Mouse (Mus musculus): ENCODE measurements at regions not wholly inside any gene's neighbourhood (a gene's known extent, or its start where the extent isn't known, plus 50 kb on each side); places are given as distances from the start of the nearest gene placed in this dataset.

DNA sequence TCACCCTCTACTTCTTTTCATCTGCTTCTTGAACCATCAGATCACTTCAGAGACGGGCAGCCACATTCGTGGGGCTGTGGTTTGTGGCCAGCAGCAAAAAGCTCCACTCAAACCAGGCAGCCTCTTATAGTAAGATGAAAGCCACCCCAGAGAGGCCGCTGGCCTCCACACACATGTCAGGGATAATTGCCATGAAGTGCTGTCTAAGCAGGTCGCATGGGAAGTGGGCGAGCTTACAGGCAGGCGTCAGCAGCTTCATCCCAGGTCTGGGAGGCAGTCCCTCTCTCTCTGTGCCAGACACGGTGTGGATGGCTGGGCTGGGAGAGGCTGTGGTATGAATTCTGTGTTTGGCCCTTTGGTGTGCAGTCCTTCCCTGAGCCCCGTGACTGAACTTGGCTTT, 358.4 kb upstream of the Kcnab2 start:
- no peaks in the 10 kb centered on the region for H3K27me3 ChIP-seq (replicated peaks)
- no peak overlapping the region for H3K9ac ChIP-seq (ENCODE audit: insufficient read depth, low read depth)
- no peaks in the 10 kb centered on the region for H3K79me2 ChIP-seq (replicated peaks; ENCODE audit: control insufficient read depth, extremely low read depth, insufficient read depth, poor library complexity, severe bottlenecking)
- H3K36me3 ChIP-seq (replicated peaks in 1 of 2; ENCODE audit: control insufficient read depth in 1 of 2, insufficient read depth in 1 of 2, low read length in 1 of 2), result no peaks in the 10 kb centered on the region
- in situ Hi-C loops (cut with MboI; ENCODE audit: low pct_ligation_motif_present, low pct_unique_long_range_greater_than_20kb, low sequenced_read_pairs) (no loop called here), dilution Hi-C loops (cut with MboI; ENCODE audit: extremely low pct_ligation_motif_present, extremely low pct_unique_long_range_greater_than_20kb, low sequenced_read_pairs) (no loop called here)
- no peak for DNase-seq (ENCODE audit: extremely low read depth)
- no peak overlapping the region for H3K4me2 ChIP-seq (ENCODE audit: insufficient read depth, low read depth, poor library complexity, severe bottlenecking)
- TF ChIP-seq MEF2A (IDR thresholded peaks at IDR 0.05; ENCODE audit: borderline replicate concordance, low read depth, low read length) (no peak), USF1 (IDR thresholded peaks at IDR 0.05; ENCODE audit: low read depth, low read length) (no peak)
- no peaks in the 10 kb centered on the region for H3K4me1 ChIP-seq (ENCODE audit: control insufficient read depth in 1 of 2, insufficient read depth in 2 of 2)
- peaks cover 96% of the 10 kb centered on the region for H3K9me3 ChIP-seq (replicated peaks; ENCODE audit: low read length)
- no peak overlapping the region for H3K27ac ChIP-seq (ENCODE audit: insufficient read depth, low read depth)
- no peak overlapping the region for H3K4me3 ChIP-seq (replicated peaks in 1 of 3; ENCODE audit: low read depth in 2 of 3, low read length in 2 of 3, poor library complexity in 1 of 3)

DNA sequence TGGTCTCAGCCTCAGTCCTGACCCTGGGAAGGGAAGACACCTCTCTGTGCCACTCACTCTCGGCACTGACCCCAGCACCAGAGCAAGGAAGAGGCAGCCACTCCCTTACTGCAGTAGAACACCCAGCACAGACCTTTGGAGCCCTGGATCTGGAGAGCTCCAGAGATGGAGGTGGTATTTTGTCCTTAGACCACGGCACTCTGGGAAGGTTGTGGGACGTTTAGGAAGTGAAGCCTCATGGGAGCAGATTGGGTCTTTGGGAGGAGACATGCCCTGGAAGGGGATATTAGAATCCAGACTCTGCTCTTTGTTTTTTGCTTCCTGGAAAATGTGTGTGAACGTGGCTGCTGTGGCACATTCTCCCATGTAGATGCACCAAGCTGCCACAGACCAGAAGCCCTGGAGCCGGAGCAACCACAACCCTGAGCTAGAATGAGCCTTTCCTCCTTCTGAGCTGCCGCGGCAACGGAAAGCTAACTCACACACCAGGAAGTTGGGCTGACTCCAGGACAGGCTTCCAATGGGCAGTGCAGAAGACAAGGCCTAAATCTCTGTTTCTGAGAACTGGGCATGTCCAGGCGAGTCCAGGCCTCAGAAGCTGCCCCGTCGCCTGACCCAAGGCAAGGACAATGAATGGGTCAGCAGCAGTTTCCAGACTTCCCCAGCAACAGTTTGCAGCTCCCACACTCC, 356.9 kb upstream of the Kcnab2 start:
- no peak overlapping the region for H3K9ac ChIP-seq (ENCODE audit: insufficient read depth, low read depth)
- dilution Hi-C loops (cut with MboI; ENCODE audit: extremely low pct_ligation_motif_present, extremely low pct_unique_long_range_greater_than_20kb, low sequenced_read_pairs), result no loop called here
- no peaks in the 10 kb centered on the region for H3K79me2 ChIP-seq (replicated peaks; ENCODE audit: control insufficient read depth, extremely low read depth, insufficient read depth, poor library complexity, severe bottlenecking)
- no peak overlapping the region for H3K4me3 ChIP-seq (replicated peaks in 1 of 3; ENCODE audit: low read depth in 2 of 3, low read length in 2 of 3, poor library complexity in 1 of 3)
- no peaks in the 10 kb centered on the region for H3K36me3 ChIP-seq (replicated peaks in 1 of 2; ENCODE audit: control insufficient read depth in 1 of 2, insufficient read depth in 1 of 2, low read length in 1 of 2)
- no peak for TF ChIP-seq MXI1 (IDR thresholded peaks at IDR 0.05; ENCODE audit: low read depth, low read length)
- TF ChIP-seq POLR2A (IDR thresholded peaks at IDR 0.05; ENCODE audit: low read depth, low read length), result no peak
- no peak for TF ChIP-seq RAD21 (IDR thresholded peaks at IDR 0.05; ENCODE audit: low read depth, low read length)
- no peak for TF ChIP-seq TCF12 (IDR thresholded peaks at IDR 0.05; ENCODE audit: low read depth, low read length)
- no peak for TF ChIP-seq MEF2A (IDR thresholded peaks at IDR 0.05; ENCODE audit: borderline replicate concordance, low read depth, low read length)
- TF ChIP-seq TBP (conservative IDR thresholded peaks at IDR 0.05; ENCODE audit: low read depth, low read length), result no peak
- no peak for TF ChIP-seq E2F4 (IDR thresholded peaks at IDR 0.05; ENCODE audit: insufficient replicate concordance, low read depth, low read length)
- TF ChIP-seq SMC3 (IDR thresholded peaks at IDR 0.05; ENCODE audit: low read depth, low read length), result no peak
- in situ Hi-C loops (cut with MboI; ENCODE audit: low pct_ligation_motif_present, low pct_unique_long_range_greater_than_20kb, low sequenced_read_pairs), result no loop called here
- no peaks in the 10 kb centered on the region for H3K4me1 ChIP-seq (ENCODE audit: control insufficient read depth in 1 of 2, insufficient read depth in 2 of 2)
- no peaks in the 10 kb centered on the region for H3K27me3 ChIP-seq (replicated peaks)
- peaks cover 96% of the 10 kb centered on the region for H3K9me3 ChIP-seq (replicated peaks; ENCODE audit: low read length)
- DNase-seq (ENCODE audit: extremely low read depth), result no peak
- H3K4me2 ChIP-seq (ENCODE audit: insufficient read depth, low read depth, poor library complexity, severe bottlenecking), result no peak overlapping the region
- H3K27ac ChIP-seq (ENCODE audit: insufficient read depth, low read depth), result no peak overlapping the region

DNA sequence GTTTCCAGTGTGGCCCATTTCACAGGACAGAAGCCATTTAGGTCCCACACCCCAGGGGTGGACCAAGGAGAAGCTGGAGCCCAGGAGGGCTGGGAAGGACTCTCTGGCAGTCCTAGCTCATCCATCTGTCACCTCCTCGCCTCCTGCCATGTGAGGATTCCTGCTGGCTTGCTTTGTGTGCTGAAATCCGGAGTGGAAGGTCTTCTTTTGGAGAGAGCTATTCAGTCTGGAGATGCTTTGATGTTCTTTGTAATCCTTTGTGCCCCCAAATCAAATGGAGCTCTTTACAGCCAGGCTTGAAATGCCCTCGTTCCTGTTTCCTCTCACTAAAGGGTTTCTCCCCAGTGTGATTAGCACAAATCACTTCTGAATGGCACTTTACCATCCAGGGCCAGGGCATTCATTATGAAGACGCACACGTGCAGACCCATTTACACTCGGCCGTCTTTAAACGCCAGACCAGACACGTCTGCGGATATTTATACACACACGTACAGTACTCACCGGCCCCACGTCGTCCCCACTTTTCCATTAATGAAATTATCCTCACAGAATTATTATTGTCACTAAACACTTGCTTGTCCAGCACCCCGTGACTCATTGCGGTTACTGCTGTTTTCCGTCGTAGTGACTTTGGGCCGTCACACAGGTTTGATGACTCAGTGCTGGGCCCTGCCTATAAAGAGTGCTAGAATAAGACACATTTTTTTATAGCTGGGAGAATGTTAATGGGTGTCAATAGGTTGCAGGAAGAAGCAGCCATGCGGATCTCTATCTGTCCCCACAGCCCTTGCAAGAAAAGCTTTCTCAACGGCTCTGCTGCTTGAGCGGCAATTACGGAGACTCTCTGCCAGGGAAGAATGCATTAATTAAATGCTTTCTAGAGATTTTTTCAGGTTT, 356.0 kb upstream of the Kcnab2 start:
- no peak overlapping the region for H3K4me3 ChIP-seq (replicated peaks in 1 of 3; ENCODE audit: low read depth in 2 of 3, low read length in 2 of 3, poor library complexity in 1 of 3)
- in situ Hi-C loops (cut with MboI; ENCODE audit: low pct_ligation_motif_present, low pct_unique_long_range_greater_than_20kb, low sequenced_read_pairs), result no loop called here

More for the DNA sequence above, 356.0 kb upstream of the Kcnab2 start:
- no peaks in the 10 kb centered on the region for H3K27me3 ChIP-seq (replicated peaks)
- no peaks in the 10 kb centered on the region for H3K4me1 ChIP-seq (ENCODE audit: control insufficient read depth in 1 of 2, insufficient read depth in 2 of 2)
- no peak overlapping the region for H3K27ac ChIP-seq (ENCODE audit: insufficient read depth, low read depth)
- H3K79me2 ChIP-seq (replicated peaks; ENCODE audit: control insufficient read depth, extremely low read depth, insufficient read depth, poor library complexity, severe bottlenecking), result no peaks in the 10 kb centered on the region
- no peak for TF ChIP-seq TBP (conservative IDR thresholded peaks at IDR 0.05; ENCODE audit: low read depth, low read length)
- H3K4me2 ChIP-seq (ENCODE audit: insufficient read depth, low read depth, poor library complexity, severe bottlenecking), result no peak overlapping the region
- H3K9ac ChIP-seq (ENCODE audit: insufficient read depth, low read depth), result no peak overlapping the region
- peaks cover 93% of the 10 kb centered on the region for H3K9me3 ChIP-seq (replicated peaks; ENCODE audit: low read length)
- no peaks in the 10 kb centered on the region for H3K36me3 ChIP-seq (replicated peaks in 1 of 2; ENCODE audit: control insufficient read depth in 1 of 2, insufficient read depth in 1 of 2, low read length in 1 of 2)
- dilution Hi-C loops (cut with MboI; ENCODE audit: extremely low pct_ligation_motif_present, extremely low pct_unique_long_range_greater_than_20kb, low sequenced_read_pairs), result no loop called here
- DNase-seq (ENCODE audit: extremely low read depth), result no peak
